Mouse (Mus musculus) adipose tissue, adult 10 weeks (tissue): Measurements from ENCODE around the gene Khdc1c. TPM values are rescaled to one million over a fixed set of nuclear protein-coding genes. Genes with fewer than 3 reads are reported as not detected.

ENCODE experiments used
- polyA plus RNA-seq: library from polyadenylated mRNA; stranded (reverse); fragments of 350-450 nt; fragmentation: Illumina TruSeq; extraction: RNeasy Lipid Tissue Mini Kit (QIAGEN cat#74804); gene quantifications from one replicate; pipeline ENCODE4 v1.2.3, GENCODE M21; 2014; ENCODE audit warnings: low read depth, low replicate concordance

Khdc1c gene
- polyA plus RNA-seq: not detected

DNA sequence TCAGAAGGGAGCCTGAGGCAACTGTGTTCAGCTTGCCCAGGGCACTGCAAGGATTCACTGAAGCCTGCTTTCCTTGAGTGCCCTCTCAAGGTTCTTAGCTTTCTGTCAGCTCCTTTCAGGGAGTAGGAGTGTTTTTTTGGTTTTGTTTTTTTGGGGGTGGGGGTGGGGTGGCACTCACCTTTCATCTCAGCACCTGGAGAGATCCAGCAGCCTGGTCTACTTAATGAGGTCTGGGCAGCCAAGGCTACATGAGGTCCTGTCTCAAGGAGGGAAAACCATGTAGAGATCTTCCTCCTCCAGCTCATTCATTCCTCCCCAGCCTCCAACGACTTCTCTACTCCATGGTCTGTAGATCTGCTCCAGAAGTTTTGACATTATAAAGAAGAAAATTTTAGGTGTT, at the start of gene Khdc1c:
Gene Khdc1c, plus strand, starts transcription at position 301 of the 400 bp plus-strand sequence.

DNA sequence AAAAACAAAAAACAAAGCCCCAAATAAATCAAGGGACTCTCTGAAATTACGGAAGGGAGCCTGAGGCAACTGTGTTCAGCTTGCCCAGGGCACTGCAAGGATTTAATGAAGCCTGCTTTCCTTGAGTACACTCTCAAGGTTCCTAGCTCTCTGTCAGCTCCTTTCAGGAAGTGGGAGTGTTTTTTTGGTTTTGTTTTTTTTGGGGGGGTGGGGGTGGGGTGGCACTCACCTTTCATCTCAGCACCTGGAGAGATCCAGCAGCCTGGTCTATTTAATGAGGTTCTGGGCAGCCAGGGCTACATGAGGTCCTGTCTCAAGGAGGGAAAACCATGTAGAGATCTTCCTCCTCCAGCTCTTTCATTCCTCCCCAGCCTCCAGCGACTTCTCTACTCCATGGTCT, 18.8 kb upstream of the Khdc1c start, which contains the start of gene Khdc1a:
Gene Khdc1a, plus strand, starts transcription at position 301 of the 400 bp plus-strand sequence.

DNA sequence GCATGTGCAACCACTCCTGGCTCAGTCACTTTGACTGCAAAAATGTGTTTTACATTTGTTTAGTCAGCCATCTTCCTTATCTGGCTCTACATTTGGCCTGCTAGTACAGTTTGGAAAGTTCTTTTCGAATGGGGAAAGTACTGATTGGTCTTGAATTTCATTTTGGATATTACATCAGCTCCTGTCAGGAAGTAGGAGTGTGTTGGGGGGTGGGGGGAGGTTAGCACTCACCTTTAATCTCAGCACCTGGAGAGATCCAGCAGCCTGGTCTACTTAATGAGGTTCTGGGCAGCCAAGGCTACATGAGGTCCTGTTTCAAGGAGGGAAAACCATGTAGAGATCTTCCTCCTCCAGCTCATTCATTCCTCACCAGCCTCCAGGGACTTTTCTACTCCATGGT, 15.1 kb downstream of the Khdc1c start, which contains the start of gene Khdc1b:
Gene Khdc1b, plus strand, starts transcription at position 301 of the 400 bp plus-strand sequence.

Other genes starting within 250 kb of the Khdc1c start
- 8.9 TPM for gene Tmem14a, start 149.8 kb upstream of the Khdc1c start, polyA plus RNA-seq
- 221 TPM for gene Gsta3, start 127.7 kb upstream of the Khdc1c start, polyA plus RNA-seq
- 0.94 TPM for gene Khdc1a, start 18.7 kb upstream of the Khdc1c start, polyA plus RNA-seq
- gene Khdc1b, start 15.2 kb downstream of the Khdc1c start, polyA plus RNA-seq: not detected